Mouse (Mus musculus) urinary bladder, adult 18-20 months (tissue): ENCODE data around the gene Tsc2.

Experiments used
- DNase-seq, 2 experiments: peaks; one replicate each; pipeline ENCODE4 v3.0.0; 2022; ENCODE audit warnings: low spot score in 2 of 2, mixed read lengths in 2 of 2

The Tsc2 gene

DNA sequence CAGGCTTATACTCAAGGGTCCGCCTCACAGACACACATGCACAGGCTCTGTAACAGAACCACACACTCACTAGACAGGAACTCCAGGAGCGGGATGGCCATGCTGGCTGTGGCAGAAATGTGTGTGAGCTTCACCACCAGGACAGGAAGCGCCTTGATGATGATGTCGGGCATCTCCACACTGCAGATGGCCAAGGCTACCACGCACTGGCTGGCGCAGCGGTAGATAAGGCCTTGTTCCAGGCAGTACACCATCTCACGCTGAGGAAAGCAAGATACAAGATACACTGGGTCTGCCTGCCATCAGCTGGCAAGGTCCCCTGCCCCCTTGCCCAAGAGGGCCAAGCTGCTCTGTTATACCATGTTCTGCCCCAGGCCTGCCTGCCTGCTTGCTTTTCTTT is 23.6 kb downstream of the Tsc2 start:
- no peak for DNase-seq

DNA sequence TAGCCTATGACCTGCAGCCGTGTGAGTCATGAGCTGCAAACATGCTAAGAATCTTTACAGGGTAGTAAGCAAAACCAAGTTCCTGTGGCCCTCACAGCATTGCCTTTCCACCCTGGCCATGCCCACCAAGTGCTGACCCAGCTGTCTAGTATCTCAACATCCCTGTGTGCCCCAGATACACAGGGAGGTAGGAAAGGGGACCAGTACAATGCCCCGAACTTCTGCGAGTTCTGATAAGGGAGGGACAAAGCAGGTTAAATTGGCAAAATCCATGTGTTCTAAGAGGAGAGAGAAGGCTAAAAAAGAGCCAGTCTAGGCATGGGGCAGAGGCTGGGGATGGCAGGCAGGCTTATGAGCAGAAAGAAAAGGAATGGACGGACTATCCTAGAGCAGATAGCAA is 24.1 kb downstream of the Tsc2 start:
- no peak for DNase-seq

DNA sequence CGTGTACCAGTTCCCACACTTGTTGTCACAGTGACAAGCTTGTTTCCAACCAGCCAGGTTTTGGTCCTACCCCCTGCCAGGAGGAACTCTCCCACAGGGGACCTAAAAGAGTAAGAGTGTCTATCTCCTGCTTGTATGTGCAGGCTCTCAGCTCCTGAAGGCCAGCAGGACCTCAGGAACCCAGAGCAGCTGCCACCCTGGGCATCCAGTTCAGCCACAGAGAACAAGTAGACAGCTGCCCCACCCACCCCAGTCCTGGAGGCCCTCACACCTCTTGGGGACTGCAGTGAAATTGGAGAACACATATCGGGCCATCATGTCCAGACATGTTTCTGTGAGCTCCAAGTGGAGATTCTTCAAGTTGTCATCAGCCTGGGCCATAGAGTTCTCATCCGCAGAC is 27.9 kb downstream of the Tsc2 start:
- no peak for DNase-seq

DNA sequence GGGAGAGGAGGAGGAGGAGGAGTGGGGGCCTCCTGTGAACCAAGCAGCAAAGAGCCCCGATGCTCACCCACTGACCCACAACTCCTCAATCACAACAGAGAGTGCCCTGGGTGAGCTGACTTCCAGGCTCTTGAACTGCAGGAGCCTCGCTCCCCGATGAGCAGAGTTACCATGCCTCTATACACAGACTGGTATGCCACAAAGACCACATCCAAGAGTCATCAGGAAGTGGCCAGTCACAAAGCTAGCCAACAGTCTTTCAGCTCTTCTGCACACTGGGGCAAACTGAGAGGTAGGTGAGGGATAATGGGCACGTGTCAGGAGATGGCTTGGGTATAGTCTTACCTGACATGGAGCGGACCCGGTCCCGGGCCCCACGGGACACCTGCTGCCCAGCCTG is 28.5 kb downstream of the Tsc2 start:
- no peak for DNase-seq

DNA sequence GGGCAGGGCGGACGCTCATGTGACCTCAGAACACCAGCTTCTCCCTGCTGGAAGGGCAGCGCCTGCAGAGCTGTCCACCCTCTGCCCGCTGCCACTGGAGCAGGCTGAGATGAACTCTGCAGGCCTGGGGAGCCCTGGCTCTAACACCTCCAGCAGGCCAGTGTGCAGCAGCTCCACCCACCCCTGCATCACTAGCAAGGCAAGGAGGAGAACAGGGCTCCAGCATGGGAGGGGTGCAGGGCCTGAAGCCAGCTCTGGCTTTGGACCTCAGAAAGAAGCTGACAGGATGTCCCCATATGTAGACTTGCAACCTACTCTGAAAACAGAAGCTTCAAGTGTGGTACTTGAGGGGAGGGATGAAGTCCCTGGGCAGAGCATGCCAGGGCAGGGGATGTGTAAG is 31.9 kb downstream of the Tsc2 start:
- DNase-seq: no peak

DNA sequence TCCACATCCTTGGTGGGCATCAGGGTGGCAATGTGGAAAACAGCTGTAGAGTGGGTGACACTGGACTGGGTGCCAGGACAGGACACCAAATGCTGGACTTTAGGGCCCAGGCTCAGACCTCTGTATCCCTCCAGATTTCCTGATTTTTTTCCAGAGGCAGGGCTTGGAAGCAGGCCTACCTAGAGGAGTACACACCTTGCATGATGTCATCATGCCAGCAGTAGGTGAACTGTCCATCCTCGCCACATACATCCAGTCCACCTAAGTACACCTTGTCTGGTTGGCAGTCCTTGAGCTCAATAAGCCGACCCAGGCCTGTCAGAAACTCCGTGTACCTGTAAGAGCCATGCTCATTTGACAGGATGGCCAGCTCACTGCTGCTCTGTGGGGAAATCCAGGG is 34.4 kb downstream of the Tsc2 start:
- DNase-seq: no peak

DNA sequence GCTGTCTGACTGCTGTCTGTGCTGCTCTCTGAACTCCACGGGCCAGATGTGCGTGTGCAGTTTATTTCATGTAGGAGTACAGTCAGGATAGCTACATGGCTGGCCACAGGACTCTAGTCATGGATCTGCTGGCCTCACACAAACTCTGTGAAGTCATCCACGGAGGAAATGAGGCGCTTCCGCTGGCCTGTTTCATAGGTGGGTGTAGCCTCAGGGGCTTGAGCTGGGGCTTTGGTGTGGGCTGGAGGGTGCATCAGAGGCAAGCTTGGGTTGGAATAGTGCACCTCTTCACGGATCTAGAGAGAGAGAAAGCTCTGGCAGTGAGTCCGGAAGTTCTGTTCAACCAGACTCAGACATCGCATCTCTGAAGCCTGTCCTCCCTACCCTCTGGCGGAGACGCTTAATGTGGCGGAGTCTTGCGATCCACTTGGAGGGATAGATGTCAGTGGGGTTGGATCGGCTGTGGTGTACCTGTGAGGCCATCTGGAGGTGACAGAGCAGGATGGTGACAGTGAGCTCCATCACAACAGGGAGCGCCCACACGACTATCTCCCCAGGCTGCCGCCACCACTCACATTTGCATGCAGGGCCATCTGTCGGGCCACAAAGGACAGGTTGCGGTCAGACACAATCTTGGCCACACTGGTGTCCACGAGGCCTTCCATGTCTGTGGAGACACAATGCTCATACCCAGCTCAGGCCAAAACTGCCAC is 35.8 kb downstream of the Tsc2 start:
- DNase-seq: no peak

DNA sequence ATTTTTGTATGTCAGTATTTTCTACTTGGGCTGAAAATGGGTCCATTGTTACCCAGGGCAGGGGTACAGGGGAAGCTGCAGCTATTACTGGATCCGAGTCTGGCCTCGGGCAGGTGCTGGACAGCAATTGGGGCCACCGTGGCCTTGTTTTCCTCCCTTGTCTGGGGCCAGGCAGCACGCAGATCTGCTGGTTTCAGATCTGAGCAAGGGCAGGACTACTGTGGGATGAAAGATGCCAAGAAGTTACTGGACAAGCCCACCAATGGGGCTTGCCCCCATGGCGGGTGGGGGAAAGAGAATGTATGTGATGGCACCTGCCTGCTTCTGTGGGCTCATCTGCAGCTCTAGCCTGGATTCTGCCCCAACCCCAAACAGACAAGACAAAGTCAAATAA is 36.4 kb downstream of the Tsc2 start:
- no peak for DNase-seq

DNA sequence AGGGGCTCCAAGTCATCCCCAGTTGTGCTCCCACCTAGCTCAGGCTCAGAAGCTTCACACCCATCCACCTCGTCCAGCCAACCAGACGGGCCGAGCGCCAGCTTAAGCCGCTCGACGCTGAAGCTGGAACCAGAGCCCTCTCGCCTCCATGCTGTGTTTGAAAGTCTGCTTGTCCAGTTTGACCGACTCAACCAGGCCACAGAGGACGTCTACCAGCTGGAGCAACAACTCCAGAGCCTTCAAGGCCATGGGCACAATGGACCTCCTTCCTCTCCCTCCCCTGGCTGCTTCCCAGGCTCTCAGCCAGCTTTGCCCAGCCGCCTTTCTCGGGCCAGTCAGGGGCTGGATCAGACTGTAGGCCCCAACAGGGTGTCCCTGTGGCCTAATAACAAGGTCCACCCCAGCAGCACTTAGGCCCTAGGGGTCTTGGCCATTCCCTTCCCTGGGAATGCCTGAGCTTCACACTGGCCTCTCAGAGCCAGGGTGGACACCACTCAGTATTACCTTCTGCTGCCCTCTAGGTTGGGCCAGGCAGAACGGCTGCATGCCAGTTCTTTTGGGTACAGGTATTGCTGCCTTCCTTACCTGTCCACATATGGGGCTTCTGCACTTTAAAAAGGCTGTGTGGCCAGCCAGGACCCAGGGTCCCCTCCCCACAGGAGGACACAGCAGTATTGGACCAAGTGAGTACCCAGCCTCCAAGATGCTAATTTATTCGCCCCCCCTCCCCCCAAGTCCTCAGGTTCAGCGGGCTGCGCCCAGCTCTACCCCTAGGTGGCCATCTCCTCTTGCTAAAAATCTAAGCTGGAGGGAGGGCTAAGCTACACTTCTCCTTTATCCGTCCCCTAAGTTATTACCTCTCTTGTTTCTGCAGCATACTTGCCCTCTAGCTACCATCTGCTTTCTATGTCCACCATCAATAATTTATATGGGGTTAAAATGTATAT is 37.0 kb downstream of the Tsc2 start:
- no peak for DNase-seq

DNA sequence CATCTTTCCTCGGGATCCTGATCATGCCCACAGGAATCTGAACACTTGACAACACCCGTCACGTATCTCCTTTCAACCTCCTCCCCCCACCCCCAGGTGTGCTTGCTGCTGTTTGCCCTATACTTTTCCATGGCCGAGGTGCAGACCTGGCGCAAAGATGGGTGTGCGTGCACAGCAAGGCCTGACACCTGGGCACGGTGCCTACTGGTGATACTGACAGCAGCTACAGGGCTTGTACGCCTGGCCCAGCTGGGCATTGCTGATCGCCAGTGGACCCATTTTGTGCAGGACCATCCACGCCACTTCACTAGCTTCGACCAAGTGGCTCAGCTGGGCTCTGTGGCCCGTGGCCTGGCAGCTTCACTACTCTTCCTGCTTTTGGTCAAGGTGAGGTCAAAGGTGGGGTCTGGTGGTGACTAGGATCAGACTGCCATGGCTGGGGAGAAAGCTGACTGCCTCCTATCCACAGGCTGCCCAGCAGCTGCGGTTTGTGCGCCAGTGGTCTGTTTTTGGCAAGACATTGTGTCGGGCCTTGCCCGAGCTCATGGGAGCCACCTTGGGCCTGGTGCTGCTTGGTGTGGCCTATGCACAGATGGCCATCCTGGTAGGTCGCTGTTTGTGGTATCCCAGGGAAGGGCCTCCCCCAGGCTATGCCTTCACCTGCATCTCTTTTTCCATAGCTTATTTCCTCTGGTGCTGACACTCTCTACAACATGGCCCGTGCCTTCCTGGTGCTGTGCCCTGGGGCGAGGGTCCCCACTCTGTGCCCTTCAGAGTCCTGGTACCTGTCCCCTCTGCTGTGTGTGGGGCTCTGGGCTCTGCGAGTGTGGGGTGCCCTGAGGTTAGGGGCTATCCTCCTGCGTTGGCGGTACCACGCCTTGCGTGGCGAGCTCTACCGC is 38.2 kb downstream of the Tsc2 start:
- no peak for DNase-seq

DNA sequence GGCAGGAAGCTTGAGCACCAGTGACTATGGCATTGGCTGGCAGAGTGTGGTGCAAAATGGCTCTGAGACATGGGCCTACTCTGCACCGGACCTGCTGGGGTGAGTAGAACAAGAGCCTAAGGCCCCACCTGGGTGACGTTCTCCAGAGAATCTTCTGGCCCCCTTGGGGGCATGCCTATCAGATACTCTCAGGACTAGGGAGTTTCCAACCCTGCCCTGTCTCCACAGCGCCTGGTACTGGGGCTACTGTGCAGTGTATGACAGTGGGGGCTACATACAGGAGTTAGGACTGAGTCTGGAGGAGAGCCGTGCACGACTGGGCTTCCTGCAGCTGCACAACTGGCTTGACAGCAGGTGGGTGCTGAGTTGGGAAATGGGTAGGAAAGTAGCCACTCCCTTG is 39.2 kb downstream of the Tsc2 start:
- no peak for DNase-seq

DNA sequence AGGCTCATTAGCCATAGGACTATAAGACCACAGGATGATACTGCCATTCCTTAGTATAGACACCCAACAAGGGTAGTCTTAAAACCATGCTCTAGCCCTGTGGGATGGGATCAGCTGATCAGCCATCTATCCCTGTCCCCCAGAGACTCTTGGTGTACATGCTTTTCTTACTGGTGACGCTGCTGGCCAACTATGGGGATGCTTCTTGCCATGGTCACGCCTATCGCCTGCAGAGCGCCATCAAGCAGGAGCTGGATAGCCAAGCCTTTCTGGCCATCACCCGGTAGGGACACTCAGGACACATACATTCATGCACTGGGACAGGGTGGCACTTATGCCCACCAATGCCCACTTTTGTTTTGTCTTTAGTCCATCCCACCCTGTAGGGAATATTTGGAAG is 40.7 kb downstream of the Tsc2 start:
- DNase-seq: no peak

DNA sequence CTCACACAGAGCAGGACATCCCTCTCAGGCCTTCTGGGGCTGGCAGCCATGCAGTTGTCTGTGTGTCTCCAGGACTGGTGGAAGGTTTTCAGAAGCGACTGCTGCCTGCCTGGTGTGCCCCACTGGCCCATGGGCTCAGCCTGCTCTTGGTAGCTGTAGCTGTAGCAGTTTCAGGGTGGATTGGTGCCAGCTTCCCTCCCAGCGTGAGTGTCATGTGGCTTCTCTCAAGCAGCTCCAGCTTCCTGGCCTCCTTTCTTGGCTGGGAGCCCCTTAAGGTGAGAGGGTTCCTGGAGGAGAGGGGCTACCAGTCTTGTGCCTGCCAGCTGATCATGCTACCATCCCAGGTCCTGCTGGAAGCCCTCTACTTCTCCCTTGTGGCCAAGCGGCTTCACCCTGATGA is 41.5 kb downstream of the Tsc2 start:
- no peak for DNase-seq

DNA sequence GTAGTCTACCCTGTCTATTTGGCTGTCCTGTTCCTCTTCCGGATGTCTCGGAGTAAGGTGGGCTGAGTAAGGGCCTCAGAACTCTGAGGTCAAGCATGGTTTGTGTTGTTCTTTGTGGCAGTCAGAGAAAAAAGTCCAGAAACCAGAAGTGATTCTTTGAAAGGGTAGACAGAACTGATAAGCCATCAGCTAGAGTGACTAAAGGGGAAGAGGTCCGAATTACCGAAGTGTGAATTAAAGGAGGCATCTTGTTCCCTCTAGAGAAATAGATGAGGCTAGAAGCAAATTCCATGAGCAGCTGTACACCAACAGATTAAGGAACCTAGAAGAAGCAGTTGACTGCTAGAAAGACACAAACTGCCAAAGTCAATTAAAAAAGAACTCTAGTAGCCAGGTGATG is 45.9 kb downstream of the Tsc2 start:
- DNase-seq: no peak

DNA sequence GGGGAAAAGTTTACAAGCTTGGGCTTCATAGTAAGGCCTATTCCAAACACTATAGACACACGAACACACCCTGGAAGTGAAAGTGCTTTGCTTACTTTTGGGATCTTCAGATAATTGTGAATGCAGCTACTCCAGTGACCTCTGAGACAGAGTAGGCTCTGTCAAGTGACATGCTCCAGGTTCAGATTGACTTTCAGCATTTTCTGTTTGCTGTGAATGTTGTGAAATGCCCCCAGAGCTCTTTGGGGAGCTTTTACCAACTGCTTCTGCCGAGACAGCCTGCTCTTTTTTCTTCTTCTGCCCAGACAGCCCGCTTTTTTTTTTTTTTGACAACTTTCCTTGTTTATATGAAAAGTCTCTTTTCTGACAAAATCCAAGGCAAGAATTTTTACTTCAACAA is 47.9 kb downstream of the Tsc2 start:
- DNase-seq: no peak

DNA sequence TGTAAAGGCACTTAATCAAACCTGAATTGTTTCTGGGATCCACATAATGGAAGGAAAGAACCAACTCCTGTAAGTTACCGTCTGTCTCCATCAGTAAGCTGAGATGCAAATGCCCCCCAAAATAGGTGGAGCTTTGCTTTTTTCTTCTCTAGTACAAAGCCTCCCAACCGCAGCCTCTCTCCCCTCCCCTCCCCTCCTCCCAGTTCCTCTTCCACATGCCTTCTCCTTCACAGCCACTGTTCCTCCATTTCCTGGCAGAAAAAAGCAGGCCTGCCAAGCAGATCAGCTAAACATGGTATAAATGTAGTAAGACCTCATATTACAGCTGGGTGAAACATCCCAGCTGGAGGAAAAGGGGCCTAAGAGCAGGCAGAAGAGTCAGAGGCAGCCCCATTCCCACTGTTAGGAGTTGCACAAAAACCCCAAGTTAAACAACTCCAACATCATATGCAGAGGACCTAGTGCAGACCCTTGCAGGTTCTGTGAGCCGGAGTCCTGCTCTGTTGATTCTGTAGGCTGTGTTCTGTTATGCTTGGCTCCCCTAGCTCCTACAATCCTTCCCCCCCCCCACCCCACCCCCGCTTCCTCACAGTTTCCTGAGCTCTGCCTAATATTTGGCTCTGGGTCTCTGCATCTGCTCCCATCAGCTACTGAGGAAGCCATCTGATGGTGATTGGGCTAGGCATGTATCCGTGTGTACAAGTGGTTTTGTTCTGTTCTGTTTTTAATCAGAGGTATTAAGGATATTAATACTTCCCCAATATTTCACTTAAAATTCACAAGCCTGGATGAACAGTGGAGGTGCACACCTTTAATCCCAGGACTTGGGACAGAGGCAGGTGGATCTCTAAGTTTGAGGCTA is 48.6 kb downstream of the Tsc2 start:
- DNase-seq: no peak

DNA sequence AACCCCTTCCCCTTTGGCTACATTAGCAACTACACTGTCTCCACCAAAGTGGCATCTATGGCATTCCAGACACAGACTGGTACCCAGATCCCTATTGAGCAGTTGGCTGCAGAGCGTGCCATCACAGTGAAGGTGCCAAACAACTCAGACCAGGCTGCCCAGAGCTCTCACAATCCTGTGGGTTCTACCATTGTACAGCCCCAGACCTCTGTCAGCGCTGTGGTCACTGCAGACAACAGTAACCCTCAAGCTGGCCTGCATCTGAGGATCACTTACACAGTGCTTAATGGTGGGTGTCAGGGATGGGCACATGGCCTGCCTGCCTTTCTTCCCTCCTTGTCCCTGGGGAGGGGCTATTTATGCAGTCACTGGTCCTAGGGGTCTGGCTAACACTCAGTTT is 52.1 kb downstream of the Tsc2 start:
- no peak for DNase-seq

DNA sequence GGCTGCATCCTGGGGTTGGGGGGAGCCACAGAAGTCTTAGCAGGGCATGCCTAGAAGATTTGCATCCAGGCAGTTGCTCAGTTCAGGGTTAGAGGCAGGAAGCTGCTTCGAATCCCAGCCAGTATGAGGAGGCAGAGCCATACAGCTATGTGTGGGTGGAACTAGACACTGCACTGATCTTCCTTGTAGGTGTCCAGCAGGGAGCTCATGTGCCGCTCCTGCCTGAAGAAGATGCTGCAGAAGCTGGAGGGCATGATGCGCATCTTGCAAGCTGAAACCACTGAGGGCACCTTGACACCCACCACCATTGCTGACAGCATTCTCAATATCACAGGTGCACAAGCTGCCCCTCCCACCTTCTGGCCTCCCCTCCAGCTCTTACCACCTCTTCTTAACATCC is 52.9 kb downstream of the Tsc2 start:
- DNase-seq: no peak

DNA sequence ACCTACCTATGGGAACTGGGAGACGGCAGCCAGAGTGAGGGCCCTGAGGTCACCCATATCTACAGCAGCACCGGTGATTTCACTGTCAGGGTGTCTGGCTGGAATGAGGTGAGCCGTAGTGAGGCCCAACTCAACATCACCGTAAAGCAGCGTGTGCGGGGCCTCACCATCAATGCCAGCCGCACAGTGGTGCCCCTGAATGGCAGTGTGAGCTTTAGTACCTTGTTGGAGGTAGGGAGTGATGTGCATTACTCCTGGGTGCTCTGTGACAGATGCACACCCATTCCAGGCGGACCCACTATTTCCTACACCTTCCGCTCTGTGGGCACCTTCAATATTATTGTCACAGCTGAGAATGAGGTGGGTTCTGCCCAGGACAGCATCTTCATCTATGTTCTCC is 58.6 kb downstream of the Tsc2 start:
- DNase-seq: no peak

DNA sequence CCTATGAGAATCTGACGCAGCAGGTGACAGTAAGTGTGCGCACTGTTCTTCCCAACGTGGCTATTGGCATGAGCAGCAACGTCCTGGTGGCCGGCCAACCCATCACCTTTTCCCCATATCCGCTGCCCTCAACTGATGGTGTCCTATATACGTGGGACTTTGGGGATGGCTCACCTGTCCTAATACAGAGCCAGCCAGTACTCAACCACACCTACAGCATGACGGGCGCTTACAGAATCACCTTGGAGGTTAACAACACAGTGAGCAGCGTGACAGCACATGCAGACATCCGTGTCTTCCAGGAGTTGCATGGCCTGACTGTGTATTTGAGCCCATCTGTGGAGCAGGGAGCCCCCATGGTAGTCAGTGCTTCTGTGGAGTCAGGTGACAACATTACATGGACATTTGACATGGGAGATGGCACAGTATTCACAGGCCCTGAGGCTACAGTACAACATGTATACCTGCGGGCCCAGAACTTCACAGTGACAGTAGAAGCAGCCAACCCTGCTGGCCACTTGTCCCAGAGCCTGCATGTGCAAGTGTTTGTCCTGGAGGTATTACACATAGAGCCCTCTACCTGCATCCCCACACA is 59.7 kb downstream of the Tsc2 start:
- no peak for DNase-seq

DNA sequence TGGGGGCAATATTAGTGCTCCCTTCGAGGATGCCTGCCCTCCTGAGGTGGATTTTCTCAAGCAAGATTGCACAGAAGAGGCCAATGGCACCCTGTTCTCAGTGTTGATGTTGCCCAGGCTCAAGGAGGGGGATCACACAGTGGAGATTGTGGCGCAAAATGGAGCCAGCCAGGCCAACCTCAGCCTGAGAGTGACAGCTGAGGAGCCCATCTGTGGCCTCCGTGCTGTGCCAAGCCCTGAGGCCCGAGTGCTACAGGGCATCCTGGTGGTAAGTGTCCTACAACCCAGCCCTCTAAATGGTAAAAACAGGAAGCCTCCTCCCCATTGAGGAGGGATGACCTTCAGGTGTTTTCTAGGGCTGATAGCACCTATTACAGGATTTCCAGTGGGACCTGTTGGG is 62.6 kb downstream of the Tsc2 start:
- no peak for DNase-seq
